In the genomic region with DNA sequence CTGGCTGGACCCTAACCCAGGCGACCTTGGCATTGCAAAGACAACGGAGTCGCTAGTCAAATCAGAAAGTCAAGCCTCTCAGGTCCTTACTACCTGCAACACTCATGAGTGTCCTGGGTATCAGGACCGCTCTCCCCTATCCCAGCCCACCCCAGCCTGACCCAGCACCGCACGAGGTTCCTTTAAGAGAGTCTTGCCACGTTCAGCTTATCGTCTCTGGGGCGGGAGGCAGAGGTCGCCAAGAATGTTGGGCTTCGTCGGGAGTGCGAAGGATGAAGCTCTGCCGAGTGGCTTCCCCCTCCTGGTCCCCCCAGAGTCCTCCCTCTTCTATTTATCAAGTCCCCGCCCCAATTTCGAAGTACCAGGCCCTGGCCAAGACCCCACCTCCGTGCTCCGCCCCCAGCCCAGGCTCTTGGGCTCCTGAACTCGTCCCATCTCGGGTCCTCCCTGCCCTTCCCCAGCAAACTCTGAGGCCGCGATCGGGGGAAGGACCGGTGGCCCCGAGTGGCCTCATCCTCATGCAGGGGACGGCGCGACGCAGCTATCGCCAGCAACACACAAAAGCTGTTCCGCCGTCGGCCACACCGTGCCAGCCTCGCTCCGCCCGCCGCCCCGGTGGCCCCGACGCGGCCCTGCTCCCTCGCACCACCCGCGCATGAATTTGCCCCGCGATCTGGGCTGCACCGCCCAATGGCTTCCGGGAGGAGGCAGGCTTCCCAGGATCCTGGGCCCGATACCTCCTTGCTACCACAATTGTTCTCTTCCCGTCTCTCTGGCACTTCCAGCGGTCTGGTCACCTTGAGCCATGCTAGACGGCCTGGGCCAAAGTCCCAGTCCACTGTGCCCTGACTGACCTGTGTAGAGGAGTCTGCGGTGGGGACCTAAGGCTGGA, we compare ENCODE assay signal across 8 mouse cellular contexts. TPM values are rescaled to one million over a fixed set of nuclear protein-coding genes. Genes with fewer than 3 reads are reported as not detected.
A peak's percentile ranks its signal among the peaks of the same experiment; 100 is the strongest.
DNase-seq lines count a peak whose midpoint lies in the region; ATAC-seq and TF ChIP-seq lines count a peak whose summit lies in the region.

No protein-coding gene starts in this region.

- H3K27me3 ChIP-seq in heart, embryonic 11.5 days (ENCODE audit: control insufficient read depth, insufficient read depth, low read length), result peaks cover 33% of the 10 kb centered on the region
- H3K27me3 ChIP-seq in intestine, embryonic 15.5 days (replicated peaks), result peaks cover 36% of the 10 kb centered on the region
- H3K27me3 ChIP-seq in liver, embryonic 13.5 days, result peaks cover 60% of the 10 kb centered on the region
- H3K27me3 ChIP-seq in neural tube, embryonic 15.5 days (replicated peaks), result peaks cover 47% of the 10 kb centered on the region

- no peak for TF ChIP-seq POLR2A in embryonic fibroblast, embryonic 13.5 days (IDR thresholded peaks at IDR 0.05; ENCODE audit: low read depth, low read length)

- DNase-seq in heart, adult 11 months, result no peak
- peak; percentile 50 for DNase-seq in R1 (ENCODE audit: low read depth, low spot score)
- no peak for DNase-seq in liver, embryonic 13.5 days

- peak overlapping the region; percentile 46 for H3K4me3 ChIP-seq in heart, embryonic 11.5 days (ENCODE audit: low read depth, low read length)
- no peak overlapping the region for H3K4me3 ChIP-seq in embryonic fibroblast, embryonic 13.5 days (ENCODE audit: insufficient read depth, low read length)
- H3K4me3 ChIP-seq in intestine, embryonic 15.5 days (replicated peaks), result peak overlapping the region; percentile 38
- peak overlapping the region; percentile 31 for H3K4me3 ChIP-seq in liver, embryonic 13.5 days (replicated peaks)
- H3K4me3 ChIP-seq in neural tube, embryonic 15.5 days (replicated peaks), result peak overlapping the region; percentile 39

- peak overlapping the region; percentile 39; the same call in 1 of the 2 replicates for H3K9ac ChIP-seq in heart, embryonic 11.5 days (ENCODE audit: low read depth, low read length)
- H3K9ac ChIP-seq in intestine, embryonic 15.5 days, result peak overlapping the region; percentile 24
- no peak overlapping the region for H3K9ac ChIP-seq in liver, embryonic 13.5 days
- peak overlapping the region; percentile 35 for H3K9ac ChIP-seq in neural tube, embryonic 15.5 days (replicated peaks)

- WGBS in heart, embryonic 11.5 days (ENCODE audit: insufficient replicate concordance), result 2% methylated on average over 54 of the region's 54 CpGs
- 3% methylated on average over 54 of the region's 54 CpGs for WGBS in intestine, embryonic 15.5 days
- WGBS in liver, embryonic 13.5 days (ENCODE audit: insufficient replicate concordance), result 2% methylated on average over 54 of the region's 54 CpGs
- 3% methylated on average over 54 of the region's 54 CpGs for WGBS in neural tube, embryonic 15.5 days

- peaks cover 7% of the 10 kb centered on the region; the same call in 1 of the 2 replicates for H3K4me1 ChIP-seq in heart, embryonic 11.5 days (ENCODE audit: control insufficient read depth, insufficient read depth, low read length)
- no peaks in the 10 kb centered on the region for H3K4me1 ChIP-seq in embryonic fibroblast, embryonic 13.5 days (ENCODE audit: control insufficient read depth, insufficient read depth, low read length)
- H3K4me1 ChIP-seq in intestine, embryonic 15.5 days (replicated peaks), result peaks cover 16% of the 10 kb centered on the region
- H3K4me1 ChIP-seq in liver, embryonic 13.5 days (replicated peaks), result peaks cover 5% of the 10 kb centered on the region; the same call in 1 of the 2 replicates
- H3K4me1 ChIP-seq in neural tube, embryonic 15.5 days, result peaks cover 20% of the 10 kb centered on the region

- no peaks in the 10 kb centered on the region for H3K36me3 ChIP-seq in heart, embryonic 11.5 days (ENCODE audit: control insufficient read depth, insufficient read depth, low read length)
- H3K36me3 ChIP-seq in intestine, embryonic 15.5 days, result no peaks in the 10 kb centered on the region
- H3K36me3 ChIP-seq in liver, embryonic 13.5 days, result no peaks in the 10 kb centered on the region
- no peaks in the 10 kb centered on the region for H3K36me3 ChIP-seq in neural tube, embryonic 15.5 days

- ATAC-seq in heart, embryonic 11.5 days (replicated peaks; ENCODE audit: insufficient number of reproducible peaks, low FRiP score, low TSS enrichment), result peak; percentile 55
- peak; percentile 68 for ATAC-seq in intestine, embryonic 15.5 days
- no peak for ATAC-seq in liver, embryonic 13.5 days (ENCODE audit: low read depth)
- ATAC-seq in neural tube, embryonic 15.5 days (ENCODE audit: low FRiP score), result peak; percentile 73
- no peak for ATAC-seq in erythroid progenitor cell, adult 5-6 weeks (replicated peaks; ENCODE audit: low FRiP score, poor library complexity, severe bottlenecking)

- H3K4me2 ChIP-seq in heart, embryonic 11.5 days, result peak overlapping the region; percentile 72
- H3K4me2 ChIP-seq in intestine, embryonic 15.5 days (replicated peaks), result peak overlapping the region; percentile 80
- H3K4me2 ChIP-seq in liver, embryonic 13.5 days, result peak overlapping the region; percentile 52
- peak overlapping the region; percentile 66 for H3K4me2 ChIP-seq in neural tube, embryonic 15.5 days

- TF ChIP-seq CTCF in embryonic fibroblast, embryonic 13.5 days (IDR thresholded peaks at IDR 0.05; ENCODE audit: borderline replicate concordance, insufficient read depth, low read length), result 0 out of 2 replicates have a peak, but pooled peaks have one; percentile 3

- H3K9me3 ChIP-seq in heart, embryonic 11.5 days (replicated peaks; ENCODE audit: control insufficient read depth, low read length), result peaks cover 3% of the 10 kb centered on the region
- no peaks in the 10 kb centered on the region for H3K9me3 ChIP-seq in intestine, embryonic 15.5 days
- H3K9me3 ChIP-seq in liver, embryonic 13.5 days (replicated peaks), result peaks cover 4% of the 10 kb centered on the region; the same call in 1 of the 2 replicates
- no peaks in the 10 kb centered on the region for H3K9me3 ChIP-seq in neural tube, embryonic 15.5 days (replicated peaks)

- H3K27ac ChIP-seq in heart, embryonic 11.5 days (ENCODE audit: low read depth, low read length), result no peak overlapping the region
- H3K27ac ChIP-seq in embryonic fibroblast, embryonic 13.5 days (ENCODE audit: insufficient read depth, low read length), result no peak overlapping the region
- H3K27ac ChIP-seq in intestine, embryonic 15.5 days, result no peak overlapping the region
- H3K27ac ChIP-seq in liver, embryonic 13.5 days, result no peak overlapping the region
- no peak overlapping the region for H3K27ac ChIP-seq in neural tube, embryonic 15.5 days (replicated peaks)

RNA-seq across cellular contexts. Expression of gene Slc7a10, which starts 1.1 kb away (rescaled TPM):
- 0.68 and 0.89 TPM in 2 replicates for polyA plus RNA-seq in heart, embryonic 11.5 days (2014; fragmentation: Nextera tagmentation; extraction: Ambion mirVana)
- not detected in 2 replicates for polyA plus RNA-seq in embryonic fibroblast, embryonic 13.5 days (2011; ENCODE audit: insufficient read length, low read depth, missing spikeins)
- polyA plus RNA-seq in intestine, embryonic 15.5 days (2015; fragmentation: Nextera tagmentation; extraction: Ambion mirVana), result 1.6 and 1.7 TPM in 2 replicates
- polyA plus RNA-seq in liver, embryonic 13.5 days (2015; fragmentation: Nextera tagmentation; extraction: Ambion mirVana), result 0.41 and 0.54 TPM in 2 replicates
- 24.1 and 25.6 TPM in 2 replicates for polyA plus RNA-seq in neural tube, embryonic 15.5 days (2015; fragmentation: Nextera tagmentation; extraction: Ambion mirVana)
- total RNA-seq in erythroid progenitor cell, adult 5-6 weeks (2015; ENCODE audit: low replicate concordance), result not detected in 2 replicates
- total RNA-seq in erythroid progenitor cell, adult 5-6 weeks (2017; ENCODE audit: low replicate concordance), result not detected in 2 replicates

RNA-seq across cellular contexts. Expression of gene Lrp3, which starts 30.2 kb away (rescaled TPM):
- 2.1 and 2.2 TPM in 2 replicates for polyA plus RNA-seq in heart, embryonic 11.5 days (2014; fragmentation: Nextera tagmentation; extraction: Ambion mirVana)
- 3.8 and 6.4 TPM in 2 replicates for polyA plus RNA-seq in embryonic fibroblast, embryonic 13.5 days (2011; ENCODE audit: insufficient read length, low read depth, missing spikeins)
- polyA plus RNA-seq in intestine, embryonic 15.5 days (2015; fragmentation: Nextera tagmentation; extraction: Ambion mirVana), result 4.0 and 5.1 TPM in 2 replicates
- polyA plus RNA-seq in liver, embryonic 13.5 days (2015; fragmentation: Nextera tagmentation; extraction: Ambion mirVana), result 0.38 and 0.50 TPM in 2 replicates
- 22.7 and 28.2 TPM in 2 replicates for polyA plus RNA-seq in neural tube, embryonic 15.5 days (2015; fragmentation: Nextera tagmentation; extraction: Ambion mirVana)
- not detected in 2 replicates for total RNA-seq in erythroid progenitor cell, adult 5-6 weeks (2015; ENCODE audit: low replicate concordance)
- total RNA-seq in erythroid progenitor cell, adult 5-6 weeks (2017; ENCODE audit: low replicate concordance), result not detected in 2 replicates

Comparison
In these comparisons a context has a peak if more than half of its experiments do, and no peak if none do; other contexts are left out.
1. ATAC-seq: peak in heart, embryonic 11.5 days (single experiment), intestine, embryonic 15.5 days (single experiment) and neural tube, embryonic 15.5 days (single experiment); none in liver, embryonic 13.5 days (single experiment) and erythroid progenitor cell, adult 5-6 weeks (single experiment).
2. Peak in every context shown above with its lines, with median percentiles within 50 percentile points of each other: H3K4me2 ChIP-seq.